Mouse (Mus musculus): ENCODE measurements around the gene Dpysl4. TPM values are rescaled to one million over a fixed set of nuclear protein-coding genes. Genes with fewer than 3 reads are reported as not detected.

Gene Dpysl4
- polyA plus RNA-seq, 2 experiments: 0.10 to 0.15 TPM

- ATAC-seq (ENCODE audit: insufficient read depth): no peak
- 28% methylated on average over 11 of the region's 11 CpGs for WGBS (ENCODE audit: insufficient replicate concordance)
- no peak overlapping the region for H3K4me2 ChIP-seq (ENCODE audit: low read depth)
- H3K4me1 ChIP-seq (replicated peaks; ENCODE audit: control insufficient read depth in 2 of 2, insufficient read depth in 2 of 2, low read length in 1 of 2): no peaks in the 10 kb centered on the region
- no peak overlapping the region for H3K4me3 ChIP-seq (ENCODE audit: insufficient read depth in 1 of 2, low read depth in 2 of 2, low read length in 2 of 2)
- DNase-seq (ENCODE audit: low read depth in 3 of 3, low spot score in 3 of 3): no peak
- no peak overlapping the region for H3K9ac ChIP-seq (replicated peaks)
- H3K27me3 ChIP-seq (ENCODE audit: control insufficient read depth, insufficient read depth, low read length): no peaks in the 10 kb centered on the region
- TF ChIP-seq EP300 (IDR thresholded peaks at IDR 0.05; ENCODE audit: low read depth) (no peak), CTCF (IDR thresholded peaks at IDR 0.05; ENCODE audit: low read depth) (no peak)
- no peaks in the 10 kb centered on the region for H3K9me3 ChIP-seq (ENCODE audit: control insufficient read depth, low read length)
- H3K27ac ChIP-seq: no peak overlapping the region
- H3K36me3 ChIP-seq (replicated peaks; ENCODE audit: control insufficient read depth, insufficient read depth, low read depth): no peaks in the 10 kb centered on the region
Observed at GRCm38 (mm10) chr7:139139921-139140461, 54.2 kb downstream of the Dpysl4 start.

- ATAC-seq (ENCODE audit: insufficient read depth) (no peak), DNase-seq (ENCODE audit: low read depth in 3 of 3, low spot score in 3 of 3) (no peak)
- Histone ChIP-seq H3K27ac (no peak overlapping the region), H3K4me1 (replicated peaks; ENCODE audit: control insufficient read depth in 2 of 2, insufficient read depth in 2 of 2, low read length in 1 of 2) (no peaks in the 10 kb centered on the region), H3K4me2 (ENCODE audit: low read depth) (no peak overlapping the region), H3K9ac (replicated peaks) (no peak overlapping the region), H3K27me3 (ENCODE audit: control insufficient read depth, insufficient read depth, low read length) (no peaks in the 10 kb centered on the region), H3K9me3 (ENCODE audit: control insufficient read depth, low read length) (no peaks in the 10 kb centered on the region), H3K36me3 (replicated peaks; ENCODE audit: control insufficient read depth, insufficient read depth, low read depth) (no peaks in the 10 kb centered on the region), H3K4me3 (ENCODE audit: insufficient read depth in 1 of 2, low read depth in 2 of 2, low read length in 2 of 2) (no peak overlapping the region)
- WGBS (ENCODE audit: insufficient replicate concordance): 6% methylated on average over 1 of the region's 1 CpGs
- no peak for TF ChIP-seq CTCF (IDR thresholded peaks at IDR 0.05; ENCODE audit: low read depth)
- TF ChIP-seq EP300 (IDR thresholded peaks at IDR 0.05; ENCODE audit: low read depth): no peak
Observed at GRCm38 (mm10) chr7:139143785-139144184, 58.0 kb downstream of the Dpysl4 start.

DNA sequence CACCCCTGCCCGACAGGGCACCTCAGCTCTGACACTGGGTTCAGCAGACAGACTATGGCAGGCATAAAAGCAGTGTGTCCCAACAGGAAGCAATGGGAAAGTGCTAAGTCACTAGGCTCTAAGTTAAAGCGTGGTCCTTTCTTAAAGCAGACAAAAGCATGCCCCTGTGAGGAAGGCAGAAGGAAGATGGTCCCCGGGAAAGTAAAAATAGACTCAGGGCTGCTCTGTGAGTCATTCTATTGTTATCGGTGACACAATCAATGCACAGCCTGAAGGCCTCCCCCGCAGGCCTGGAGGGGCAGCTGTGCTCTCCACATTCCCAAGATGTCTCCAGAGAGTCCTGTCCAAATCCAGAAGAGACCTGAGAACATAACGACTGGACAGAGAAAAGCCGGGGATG, 60.1 kb downstream of the Dpysl4 start:
- ATAC-seq (ENCODE audit: insufficient read depth) (no peak), DNase-seq (ENCODE audit: low read depth in 3 of 3, low spot score in 3 of 3) (no peak)
- no peaks in the 10 kb centered on the region for H3K27me3 ChIP-seq (ENCODE audit: control insufficient read depth, insufficient read depth, low read length)
- H3K9ac ChIP-seq (replicated peaks): no peak overlapping the region
- WGBS (ENCODE audit: insufficient replicate concordance): 18% methylated on average over 7 of the region's 7 CpGs
- no peak overlapping the region for H3K27ac ChIP-seq
- TF ChIP-seq EP300 (IDR thresholded peaks at IDR 0.05; ENCODE audit: low read depth) (no peak), CTCF (IDR thresholded peaks at IDR 0.05; ENCODE audit: low read depth) (no peak)
- H3K4me3 ChIP-seq (ENCODE audit: insufficient read depth in 1 of 2, low read depth in 2 of 2, low read length in 2 of 2): no peak overlapping the region
- H3K36me3 ChIP-seq (replicated peaks; ENCODE audit: control insufficient read depth, insufficient read depth, low read depth): no peaks in the 10 kb centered on the region
- no peaks in the 10 kb centered on the region for H3K9me3 ChIP-seq (ENCODE audit: control insufficient read depth, low read length)
- no peak overlapping the region for H3K4me2 ChIP-seq (ENCODE audit: low read depth)
- no peaks in the 10 kb centered on the region for H3K4me1 ChIP-seq (replicated peaks; ENCODE audit: control insufficient read depth in 2 of 2, insufficient read depth in 2 of 2, low read length in 1 of 2)

GRCm38 (mm10) chr7:139147360-139147759, 61.6 kb downstream of the Dpysl4 start:
- no peak overlapping the region for H3K9ac ChIP-seq (replicated peaks)
- H3K4me3 ChIP-seq (ENCODE audit: insufficient read depth in 1 of 2, low read depth in 2 of 2, low read length in 2 of 2): no peak overlapping the region
- H3K4me2 ChIP-seq (ENCODE audit: low read depth): no peak overlapping the region
- H3K9me3 ChIP-seq (ENCODE audit: control insufficient read depth, low read length): no peaks in the 10 kb centered on the region
- H3K36me3 ChIP-seq (replicated peaks; ENCODE audit: control insufficient read depth, insufficient read depth, low read depth): no peaks in the 10 kb centered on the region
- 25% methylated on average over 4 of the region's 4 CpGs for whole genome bisulfite sequencing (ENCODE audit: insufficient replicate concordance)
- H3K27ac ChIP-seq: no peak overlapping the region
- DNase-seq (ENCODE audit: low read depth in 3 of 3, low spot score in 3 of 3): no peak
- no peak for TF ChIP-seq EP300 (IDR thresholded peaks at IDR 0.05; ENCODE audit: low read depth)
- TF ChIP-seq CTCF (IDR thresholded peaks at IDR 0.05; ENCODE audit: low read depth): no peak
- H3K4me1 ChIP-seq (replicated peaks; ENCODE audit: control insufficient read depth in 2 of 2, insufficient read depth in 2 of 2, low read length in 1 of 2): no peaks in the 10 kb centered on the region
- ATAC-seq (ENCODE audit: insufficient read depth): no peak
- no peaks in the 10 kb centered on the region for H3K27me3 ChIP-seq (ENCODE audit: control insufficient read depth, insufficient read depth, low read length)

DNA sequence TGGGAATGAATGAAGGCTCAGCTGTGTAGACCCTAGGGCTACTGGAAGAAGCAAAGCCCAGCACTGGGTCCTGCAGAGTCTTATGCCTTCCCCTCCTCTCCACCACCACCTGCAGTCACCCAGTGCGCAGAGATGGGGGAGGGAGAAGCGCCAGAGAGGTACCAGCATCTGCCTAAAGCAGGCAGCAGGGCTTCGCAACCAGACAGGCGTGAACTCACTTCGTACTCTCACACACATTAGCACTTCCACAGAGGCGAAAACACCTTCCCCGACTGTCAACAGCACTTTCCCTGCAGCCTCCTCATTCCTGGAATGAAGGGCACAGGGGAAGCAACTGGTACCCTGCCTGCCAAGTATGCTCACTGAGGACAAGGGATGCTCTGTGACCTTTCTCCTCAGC, 63.6 kb downstream of the Dpysl4 start:
- 35% methylated on average over 7 of the region's 7 CpGs for WGBS (ENCODE audit: insufficient replicate concordance)
- no peak overlapping the region for H3K27ac ChIP-seq
- H3K4me3 ChIP-seq (ENCODE audit: insufficient read depth in 1 of 2, low read depth in 2 of 2, low read length in 2 of 2): no peak overlapping the region
- no peaks in the 10 kb centered on the region for H3K36me3 ChIP-seq (replicated peaks; ENCODE audit: control insufficient read depth, insufficient read depth, low read depth)
- no peaks in the 10 kb centered on the region for H3K27me3 ChIP-seq (ENCODE audit: control insufficient read depth, insufficient read depth, low read length)
- no peaks in the 10 kb centered on the region for H3K9me3 ChIP-seq (ENCODE audit: control insufficient read depth, low read length)
- TF ChIP-seq EP300 (IDR thresholded peaks at IDR 0.05; ENCODE audit: low read depth) (no peak), CTCF (IDR thresholded peaks at IDR 0.05; ENCODE audit: low read depth) (no peak)
- H3K4me2 ChIP-seq (ENCODE audit: low read depth): no peak overlapping the region
- no peak for ATAC-seq (ENCODE audit: insufficient read depth)
- H3K4me1 ChIP-seq (replicated peaks; ENCODE audit: control insufficient read depth in 2 of 2, insufficient read depth in 2 of 2, low read length in 1 of 2): no peaks in the 10 kb centered on the region
- H3K9ac ChIP-seq (replicated peaks): no peak overlapping the region
- no peak for DNase-seq (ENCODE audit: low read depth in 3 of 3, low spot score in 3 of 3)

All from liver, embryonic 14.5 days (tissue).